Mouse (Mus musculus): ENCODE measurements around the gene Os9. TPM values are rescaled to one million over a fixed set of nuclear protein-coding genes. Genes with fewer than 3 reads are reported as not detected.
"Not testable (repeated sequence)": the region's sequence is repeated elsewhere in the genome, so short reads cannot be mapped to it uniquely, and the experiment has no call there.

Os9 gene
- polyA plus RNA-seq, 1 experiment from 2014 or later, result 100 TPM

DNA sequence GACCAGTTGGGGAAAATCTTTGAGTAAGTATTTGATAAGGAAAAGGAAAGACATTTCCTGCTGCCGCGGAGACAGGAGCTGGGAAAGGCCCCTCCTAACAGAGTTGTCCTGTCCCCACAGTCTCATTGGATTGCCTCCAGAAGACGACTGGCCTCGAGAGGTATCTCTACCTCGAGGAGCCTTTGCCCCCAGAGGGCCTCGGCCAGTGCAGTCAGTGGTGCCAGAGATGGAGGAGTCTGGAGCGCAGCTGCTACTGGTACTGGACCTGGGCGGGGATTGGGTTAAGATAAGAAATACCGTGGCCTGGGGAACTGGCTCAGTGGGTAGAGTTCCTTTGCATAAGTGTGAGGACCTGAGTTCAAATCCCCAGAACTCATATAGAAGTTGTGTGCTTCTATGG lies 55.0 kb downstream of the Os9 start:
- WGBS, result 74% methylated on average over 9 of the region's 9 CpGs

DNA sequence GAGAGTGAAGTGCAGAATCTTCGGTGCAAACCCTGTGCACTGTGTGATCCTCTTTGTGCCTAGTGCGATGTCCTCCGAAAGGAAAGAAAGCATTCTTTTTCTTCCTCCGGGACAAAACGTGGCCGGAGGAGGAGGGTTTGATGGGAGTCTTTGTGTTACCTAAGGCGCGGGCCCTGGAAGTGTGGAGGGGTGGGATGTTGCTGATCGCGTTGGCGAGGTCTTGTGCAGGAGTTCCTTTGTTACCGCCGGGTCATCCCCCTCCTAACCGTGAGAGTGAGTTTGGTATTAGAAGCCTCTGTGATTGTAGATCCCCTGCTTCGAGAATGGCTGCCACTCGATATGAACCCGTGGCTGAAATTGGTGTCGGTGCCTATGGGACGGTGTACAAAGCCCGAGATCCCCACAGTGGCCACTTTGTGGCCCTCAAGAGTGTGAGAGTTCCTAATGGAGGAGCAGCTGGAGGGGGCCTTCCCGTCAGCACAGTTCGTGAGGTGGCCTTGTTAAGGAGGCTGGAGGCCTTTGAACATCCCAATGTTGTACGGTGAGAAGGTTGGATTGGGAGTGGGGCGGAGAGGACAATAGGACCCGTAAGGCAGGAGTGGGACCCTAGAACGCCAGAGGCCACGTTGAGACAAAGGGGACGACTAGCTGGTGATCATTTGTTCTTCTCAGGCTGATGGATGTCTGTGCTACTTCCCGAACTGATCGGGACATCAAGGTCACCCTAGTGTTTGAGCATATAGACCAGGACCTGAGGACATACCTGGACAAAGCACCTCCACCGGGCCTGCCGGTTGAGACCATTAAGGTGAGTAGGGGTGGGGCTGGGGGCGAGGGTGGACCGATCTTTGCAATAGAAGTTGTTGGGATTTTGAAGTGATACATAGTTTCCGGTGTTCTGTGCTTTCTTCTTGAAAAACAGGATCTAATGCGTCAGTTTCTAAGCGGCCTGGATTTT lies 56.7 kb downstream of the Os9 start:
- ATAC-seq (ENCODE audit: insufficient read depth, low FRiP score, low read depth), result no peak
- H3K4me1 ChIP-seq, result peaks cover 21% of the 10 kb centered on the region; the same call in 1 of the 2 replicates
- peak overlapping the region; percentile 79 for H3K4me2 ChIP-seq

More for the DNA sequence above, 55.0 kb downstream of the Os9 start:
- no peak overlapping the region for H3K4me2 ChIP-seq
- 0 out of 2 replicates have a peak, but pooled peaks cover 5% of the 10 kb centered on the region for H3K27me3 ChIP-seq (replicated peaks)
- no peaks in the 10 kb centered on the region for H3K9me3 ChIP-seq
- H3K4me1 ChIP-seq, result peaks cover 24% of the 10 kb centered on the region; the same call in 1 of the 2 replicates
- H3K36me3 ChIP-seq, result peaks cover 34% of the 10 kb centered on the region
- no peak overlapping the region for H3K9ac ChIP-seq
- no peak for ATAC-seq (ENCODE audit: insufficient read depth, low FRiP score, low read depth)
- H3K27ac ChIP-seq, result no peak overlapping the region
- no peak overlapping the region for H3K4me3 ChIP-seq (replicated peaks)

DNA sequence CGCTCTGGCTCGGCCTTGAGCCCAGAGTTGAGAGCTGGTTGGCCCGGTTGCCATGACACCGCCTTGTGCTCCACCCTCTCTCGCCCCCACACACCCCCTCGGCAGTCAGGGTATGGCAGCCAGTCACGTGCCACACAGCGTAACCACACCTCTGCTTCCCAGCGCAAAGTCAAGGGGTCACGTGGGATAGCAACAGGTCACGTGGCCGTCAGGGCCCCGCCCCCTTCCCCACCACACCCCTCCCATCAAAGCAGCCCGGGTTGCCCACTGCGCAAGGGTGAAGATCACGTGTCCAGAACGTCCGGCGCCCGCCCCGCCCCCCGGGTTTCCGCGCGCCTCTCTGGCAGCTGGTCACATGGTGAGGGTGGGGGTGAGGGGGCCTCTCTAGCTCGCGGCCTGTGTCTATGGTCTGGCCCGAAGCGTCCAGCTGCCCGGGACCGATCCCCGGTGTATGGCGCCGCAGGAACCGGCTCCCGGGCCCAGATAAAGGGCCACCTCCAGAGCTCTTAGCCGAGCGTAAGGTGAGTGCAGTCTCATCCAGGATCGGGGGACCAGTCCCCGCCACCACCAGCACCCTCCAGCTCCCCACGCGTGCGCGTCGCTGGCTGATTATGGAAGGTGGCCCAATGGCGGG lies 57.6 kb downstream of the Os9 start, which contains the start of gene Cdk4:
Gene Cdk4 (plus strand): TSS at position 296 of the 634 bp plus-strand sequence.
- peak within 1 kb of the TSS; percentile 70 for H3K4me3 ChIP-seq (replicated peaks)
- peak within 1 kb of the TSS; percentile 83 for H3K27ac ChIP-seq
- no peaks in the 10 kb centered on the region for H3K9me3 ChIP-seq
- H3K4me1 ChIP-seq, result peaks cover 21% of the 10 kb centered on the region; the same call in 1 of the 2 replicates
- H3K36me3 ChIP-seq, result peaks cover 34% of the 10 kb centered on the region
- peak within 1 kb of the TSS; percentile 79 for H3K4me2 ChIP-seq
- 0% methylated on average over 46 of the region's 46 CpGs for WGBS
- H3K9ac ChIP-seq, result peak within 1 kb of the TSS; percentile 77
- 0 out of 2 replicates have a peak, but pooled peaks cover 6% of the 10 kb centered on the region for H3K27me3 ChIP-seq (replicated peaks)
- peak; percentile 87 for ATAC-seq (ENCODE audit: insufficient read depth, low FRiP score, low read depth)

More for the DNA sequence above, 56.7 kb downstream of the Os9 start:
- H3K9me3 ChIP-seq, result no peaks in the 10 kb centered on the region
- H3K36me3 ChIP-seq, result peaks cover 34% of the 10 kb centered on the region
- peak overlapping the region; percentile 83 for H3K27ac ChIP-seq
- WGBS, result 7% methylated on average over 37 of the region's 37 CpGs
- H3K27me3 ChIP-seq (replicated peaks), result 0 out of 2 replicates have a peak, but pooled peaks cover 6% of the 10 kb centered on the region
- peak overlapping the region; percentile 70 for H3K4me3 ChIP-seq (replicated peaks)
- H3K9ac ChIP-seq, result peak overlapping the region; percentile 77

DNA sequence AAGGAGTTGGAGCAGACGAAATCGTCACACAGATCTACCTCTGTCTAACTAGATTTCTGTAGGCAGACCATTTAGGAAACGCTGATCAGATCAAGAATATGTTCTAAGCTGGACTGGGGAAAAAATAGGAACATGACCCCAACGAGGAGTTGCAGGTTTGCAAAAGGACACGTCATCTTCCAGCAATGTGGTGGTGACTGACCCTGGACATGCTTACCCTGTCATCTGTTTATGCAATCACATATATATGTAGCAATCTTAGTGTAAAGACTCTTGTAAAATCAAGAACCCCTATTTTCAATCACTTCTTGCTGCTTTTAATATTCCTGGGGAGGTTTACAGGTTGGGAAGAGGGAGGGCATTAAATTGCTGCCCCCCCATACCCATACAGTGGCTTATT lies 58.4 kb downstream of the Os9 start:
- Histone ChIP-seq H3K4me2 (no peak overlapping the region), H3K4me3 (replicated peaks) (no peak overlapping the region), H3K27me3 (replicated peaks) (0 out of 2 replicates have a peak, but pooled peaks cover 6% of the 10 kb centered on the region), H3K27ac (no peak overlapping the region), H3K9me3 (no peaks in the 10 kb centered on the region), H3K36me3 (peaks cover 29% of the 10 kb centered on the region), H3K4me1 (peaks cover 25% of the 10 kb centered on the region; the same call in 1 of the 2 replicates), H3K9ac (no peak overlapping the region)
- no peak for ATAC-seq (ENCODE audit: insufficient read depth, low FRiP score, low read depth)
- 64% methylated on average over 5 of the region's 5 CpGs for WGBS

DNA sequence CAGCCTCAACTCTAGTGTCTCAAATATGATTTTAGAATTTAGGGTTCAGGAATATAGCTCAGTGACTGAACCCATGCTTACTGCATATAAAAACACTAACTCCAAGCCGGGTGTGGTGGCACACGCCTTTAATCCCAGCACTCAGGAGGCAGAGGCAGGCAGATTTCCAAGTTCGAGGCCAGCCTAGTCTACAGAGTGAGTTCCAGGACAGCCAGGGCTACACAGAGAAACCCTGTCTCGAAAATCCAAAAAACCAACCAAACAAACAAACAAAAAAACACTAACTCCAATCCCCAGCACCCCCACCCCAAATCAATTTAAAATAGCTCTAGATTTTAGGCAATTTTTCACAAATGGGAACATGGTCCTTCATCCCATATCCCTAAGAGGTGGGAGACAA lies 58.8 kb downstream of the Os9 start:
- H3K27me3 ChIP-seq (replicated peaks); H3K4me2 ChIP-seq; H3K9ac ChIP-seq; H3K27ac ChIP-seq; ATAC-seq (ENCODE audit: insufficient read depth, low FRiP score, low read depth); H3K9me3 ChIP-seq; H3K4me3 ChIP-seq (replicated peaks): not testable (repeated sequence)
- H3K36me3 ChIP-seq, result peaks cover 29% of the 10 kb centered on the region
- peaks cover 25% of the 10 kb centered on the region; the same call in 1 of the 2 replicates for H3K4me1 ChIP-seq
- 86% methylated on average over 4 of the region's 4 CpGs for WGBS

DNA sequence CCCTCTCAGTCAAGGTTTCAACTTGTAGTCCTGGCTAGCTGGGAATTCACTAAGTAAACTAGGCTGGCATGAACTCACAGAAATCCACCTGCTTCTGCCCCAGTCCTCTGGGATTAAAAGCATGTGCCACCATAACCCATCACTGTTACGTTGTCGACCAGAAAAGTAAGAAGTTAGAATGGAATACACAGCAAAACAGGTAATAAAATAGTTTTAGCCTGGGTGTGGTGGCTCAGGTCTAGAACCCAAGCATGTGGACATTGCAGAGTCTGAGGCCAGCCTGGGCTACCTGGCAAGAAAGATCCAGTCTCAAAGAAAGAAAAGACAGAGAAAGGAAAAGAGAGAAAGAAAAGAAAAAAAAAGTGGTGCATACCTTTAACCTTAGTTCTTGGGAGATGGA lies 59.4 kb downstream of the Os9 start:
- Histone ChIP-seq H3K9me3 (no peaks in the 10 kb centered on the region), H3K4me1 (peaks cover 25% of the 10 kb centered on the region; the same call in 1 of the 2 replicates), H3K4me3 (replicated peaks) (no peak overlapping the region), H3K27me3 (replicated peaks) (0 out of 2 replicates have a peak, but pooled peaks cover 6% of the 10 kb centered on the region), H3K27ac (no peak overlapping the region), H3K4me2 (no peak overlapping the region), H3K36me3 (peaks cover 27% of the 10 kb centered on the region), H3K9ac (no peak overlapping the region)
- 70% methylated on average over 2 of the region's 2 CpGs for WGBS
- no peak for ATAC-seq (ENCODE audit: insufficient read depth, low FRiP score, low read depth)

DNA sequence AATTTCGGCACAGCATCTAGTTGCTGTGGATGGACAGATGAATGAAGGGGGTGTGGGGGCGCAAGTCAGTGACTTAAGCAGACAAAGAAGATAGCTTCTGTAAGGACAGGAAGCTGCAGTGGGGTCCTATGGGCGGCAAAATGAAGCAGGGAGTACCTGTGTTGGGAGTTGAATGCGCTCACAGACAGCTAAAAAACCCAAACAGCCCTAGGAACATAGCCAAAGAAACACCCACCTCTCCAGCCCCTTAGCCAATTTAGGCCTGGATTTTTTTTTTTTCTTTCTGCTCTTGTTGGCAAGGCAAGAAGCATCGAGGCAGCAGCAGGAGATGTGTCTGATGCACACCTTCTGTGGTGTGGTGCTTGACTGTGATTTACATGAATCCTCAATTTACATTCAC lies 59.8 kb downstream of the Os9 start:
- 52% methylated on average over 5 of the region's 5 CpGs for WGBS
- H3K4me2 ChIP-seq, result no peak overlapping the region

DNA sequence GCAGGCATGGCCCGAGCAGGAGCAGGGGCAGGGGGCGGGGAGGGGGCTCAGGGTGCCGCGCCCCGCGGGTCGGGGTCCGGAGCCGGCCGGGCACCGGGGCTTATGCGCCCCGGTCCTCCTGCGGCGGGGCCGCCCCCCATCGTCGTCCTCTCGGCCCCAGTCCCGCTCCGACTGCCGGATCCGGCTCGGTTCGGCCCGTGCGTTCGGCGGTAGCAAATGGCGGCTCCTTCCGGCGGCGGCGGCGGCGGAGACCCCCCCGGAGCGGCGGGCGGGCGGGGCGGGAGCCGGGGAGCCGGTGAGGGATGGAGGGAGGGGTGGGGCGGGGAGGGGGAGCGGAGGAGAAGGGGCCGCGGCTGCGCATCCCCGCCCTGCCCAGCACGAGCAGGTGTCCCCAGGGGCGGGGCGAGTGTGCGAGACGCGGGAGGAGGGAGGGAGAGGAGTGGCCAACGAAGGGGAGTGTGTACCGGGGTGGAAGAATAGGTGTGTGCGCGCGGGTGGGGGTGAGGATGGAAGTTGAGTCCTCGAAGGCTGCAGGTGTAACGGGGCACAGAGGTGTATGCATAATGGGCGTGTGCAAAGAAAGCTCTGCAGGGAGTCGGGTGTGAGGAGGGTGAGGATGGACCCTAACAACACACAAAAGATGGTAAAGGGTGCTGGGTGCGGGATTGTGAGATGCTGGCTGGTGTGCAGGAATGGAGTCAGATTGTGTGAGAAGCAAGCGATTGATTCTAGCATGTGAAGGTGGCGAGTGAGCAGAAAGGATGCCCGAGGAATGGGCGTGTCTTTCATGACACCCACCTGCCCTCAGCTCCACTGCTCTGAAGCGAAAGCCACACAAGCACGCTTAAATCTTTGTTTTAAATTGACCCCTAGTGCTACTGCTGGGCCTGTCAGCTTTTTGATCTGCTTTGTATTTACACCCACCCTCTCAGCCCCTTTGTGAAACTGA lies 60.7 kb downstream of the Os9 start, which contains the start of gene March9:
Gene March9 (minus strand): TSS at position 217 of the 949 bp plus-strand sequence.
- peak within 1 kb of the TSS; percentile 53 for H3K9ac ChIP-seq
- peaks cover 24% of the 10 kb centered on the region for H3K36me3 ChIP-seq
- H3K4me2 ChIP-seq, result peak within 1 kb of the TSS; percentile 96
- 0 out of 2 replicates have a peak, but pooled peaks cover 6% of the 10 kb centered on the region for H3K27me3 ChIP-seq (replicated peaks)
- peak; percentile 40 for ATAC-seq (ENCODE audit: insufficient read depth, low FRiP score, low read depth)
- peaks cover 22% of the 10 kb centered on the region; the same call in 1 of the 2 replicates for H3K4me1 ChIP-seq
- no peaks in the 10 kb centered on the region for H3K9me3 ChIP-seq
- H3K27ac ChIP-seq, result peak within 1 kb of the TSS; percentile 59
- WGBS, result under 1% methylated on average over 63 of the region's 72 CpGs
- peak within 1 kb of the TSS; percentile 75 for H3K4me3 ChIP-seq (replicated peaks)

More for the DNA sequence above, 59.8 kb downstream of the Os9 start:
- no peak overlapping the region for H3K27ac ChIP-seq
- H3K36me3 ChIP-seq, result peaks cover 27% of the 10 kb centered on the region
- peaks cover 25% of the 10 kb centered on the region; the same call in 1 of the 2 replicates for H3K4me1 ChIP-seq
- H3K9ac ChIP-seq, result no peak overlapping the region
- H3K27me3 ChIP-seq (replicated peaks), result 0 out of 2 replicates have a peak, but pooled peaks cover 6% of the 10 kb centered on the region
- H3K9me3 ChIP-seq, result no peaks in the 10 kb centered on the region
- no peak overlapping the region for H3K4me3 ChIP-seq (replicated peaks)
- no peak for ATAC-seq (ENCODE audit: insufficient read depth, low FRiP score, low read depth)

DNA sequence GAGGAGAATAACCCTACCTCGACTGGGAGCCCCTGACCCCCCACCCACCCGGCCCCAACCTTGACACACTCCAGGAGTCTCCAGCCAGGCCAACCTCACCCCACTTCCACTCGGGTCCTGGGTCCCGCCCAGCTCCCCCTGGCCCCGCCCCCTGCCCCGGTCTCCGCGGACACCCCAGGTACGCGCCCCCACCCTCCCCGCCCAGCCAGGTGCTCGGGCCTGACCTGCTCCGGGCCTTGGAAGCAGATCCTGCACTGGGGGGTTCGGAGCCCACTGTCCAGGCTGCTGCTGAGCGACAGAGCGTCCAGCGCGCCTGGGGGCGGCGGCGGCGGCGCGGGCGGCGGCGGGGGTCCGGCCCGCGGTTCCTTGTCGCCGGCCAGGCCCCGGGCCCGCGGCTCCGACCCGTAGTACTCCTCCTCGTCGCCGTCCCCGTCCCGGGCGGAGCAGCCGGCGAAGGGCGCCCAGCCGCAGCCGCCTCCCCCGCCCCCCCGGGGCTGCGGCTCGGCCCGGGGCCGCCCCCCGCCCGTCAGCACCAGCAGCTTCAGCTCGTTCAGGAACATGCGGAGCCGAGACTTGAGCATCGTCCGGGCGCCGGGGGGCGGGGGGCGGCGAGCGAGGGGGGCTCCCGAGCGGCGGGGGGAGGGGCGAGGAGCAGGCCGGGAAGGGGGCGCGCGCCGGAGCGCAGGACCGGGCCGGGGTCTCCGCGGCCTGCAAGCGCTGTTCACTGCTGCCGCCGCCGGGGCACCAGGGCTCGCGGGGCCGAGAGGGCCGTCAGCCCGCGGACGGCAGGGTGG lies 61.6 kb downstream of the Os9 start:
- no peak for ATAC-seq (ENCODE audit: insufficient read depth, low FRiP score, low read depth)
- WGBS, result 1% methylated on average over 49 of the region's 92 CpGs
- Histone ChIP-seq H3K9ac (peak overlapping the region; percentile 53), H3K4me2 (peak overlapping the region; percentile 96), H3K27ac (peak overlapping the region; percentile 59; the same call in 1 of the 2 replicates), H3K9me3 (no peaks in the 10 kb centered on the region), H3K36me3 (peaks cover 19% of the 10 kb centered on the region), H3K4me3 (replicated peaks) (peak overlapping the region; percentile 75), H3K27me3 (replicated peaks) (0 out of 2 replicates have a peak, but pooled peaks cover 6% of the 10 kb centered on the region), H3K4me1 (peaks cover 14% of the 10 kb centered on the region; the same call in 1 of the 2 replicates)

DNA sequence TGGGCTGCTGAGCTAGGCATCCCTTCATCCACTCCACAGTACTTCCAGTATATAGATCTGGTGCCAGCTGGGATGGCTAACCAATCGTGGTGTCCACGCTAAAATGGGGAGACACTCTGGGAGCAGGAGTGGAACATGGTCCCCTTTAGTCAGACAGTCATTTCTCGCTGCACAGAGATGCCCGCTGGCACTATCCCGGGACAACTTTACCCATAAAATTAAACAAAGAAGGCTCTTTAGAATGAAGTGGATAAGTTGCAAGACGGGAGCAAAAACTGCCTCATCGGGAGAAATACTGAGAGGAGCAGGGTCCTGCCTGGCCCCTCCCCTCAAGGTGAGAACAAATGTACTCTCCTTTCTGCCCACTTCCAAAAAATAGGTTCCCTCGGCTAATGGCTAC lies 62.2 kb downstream of the Os9 start:
- peak overlapping the region; percentile 96 for H3K4me2 ChIP-seq
- no peak overlapping the region for H3K27ac ChIP-seq
- H3K9me3 ChIP-seq, result no peaks in the 10 kb centered on the region
- 8% methylated on average over 8 of the region's 8 CpGs for WGBS
- ATAC-seq (ENCODE audit: insufficient read depth, low FRiP score, low read depth), result no peak
- peaks cover 14% of the 10 kb centered on the region; the same call in 1 of the 2 replicates for H3K4me1 ChIP-seq
- H3K36me3 ChIP-seq, result peaks cover 19% of the 10 kb centered on the region
- peak overlapping the region; percentile 75 for H3K4me3 ChIP-seq (replicated peaks)
- 0 out of 2 replicates have a peak, but pooled peaks cover 6% of the 10 kb centered on the region for H3K27me3 ChIP-seq (replicated peaks)
- H3K9ac ChIP-seq, result no peak overlapping the region

All from stomach, embryonic 15.5 days (tissue).